Mouse (Mus musculus): ENCODE measurements at regions not wholly inside any gene's neighbourhood (a gene's known extent, or its start where the extent isn't known, plus 50 kb on each side); places are given as distances from the start of the nearest gene placed in this dataset.

GRCm38 (mm10) chr3:35365431-35365830, 388.5 kb upstream of the Atp11b start:
- DNase-seq: no peak

GRCm38 (mm10) chr3:35372276-35372675, 381.6 kb upstream of the Atp11b start:
- DNase-seq: no peak

- no peak for DNase-seq
Observed at GRCm38 (mm10) chr3:35387386-35387785, 366.5 kb upstream of the Atp11b start.

- no peak for DNase-seq
Observed at GRCm38 (mm10) chr3:35392657-35393056, 361.2 kb upstream of the Atp11b start.

GRCm38 (mm10) chr3:35400213-35400612, 353.7 kb upstream of the Atp11b start:
- no peak for DNase-seq

DNA sequence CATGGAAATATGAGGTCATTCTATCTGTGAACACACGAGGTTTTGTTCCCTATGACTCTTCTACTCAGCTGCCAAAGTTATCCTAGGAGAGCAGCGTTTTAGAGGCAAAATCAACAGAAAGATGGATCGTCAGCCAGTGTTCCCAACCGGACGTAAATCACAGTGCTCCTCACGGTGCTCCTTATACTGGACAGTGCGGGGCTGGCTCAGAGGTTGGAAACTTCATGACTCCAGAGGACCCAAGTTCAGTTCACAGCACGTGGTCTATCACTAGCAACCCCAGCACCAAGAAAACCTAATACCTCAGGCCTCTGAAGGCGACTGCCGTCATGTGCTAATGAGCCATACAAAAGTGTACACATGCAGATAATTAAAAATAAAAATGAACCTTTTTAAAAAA, 351.2 kb upstream of the Atp11b start:
- no peak for DNase-seq

- DNase-seq: no peak
Observed at GRCm38 (mm10) chr3:35403952-35404351, 350.0 kb upstream of the Atp11b start.

DNA sequence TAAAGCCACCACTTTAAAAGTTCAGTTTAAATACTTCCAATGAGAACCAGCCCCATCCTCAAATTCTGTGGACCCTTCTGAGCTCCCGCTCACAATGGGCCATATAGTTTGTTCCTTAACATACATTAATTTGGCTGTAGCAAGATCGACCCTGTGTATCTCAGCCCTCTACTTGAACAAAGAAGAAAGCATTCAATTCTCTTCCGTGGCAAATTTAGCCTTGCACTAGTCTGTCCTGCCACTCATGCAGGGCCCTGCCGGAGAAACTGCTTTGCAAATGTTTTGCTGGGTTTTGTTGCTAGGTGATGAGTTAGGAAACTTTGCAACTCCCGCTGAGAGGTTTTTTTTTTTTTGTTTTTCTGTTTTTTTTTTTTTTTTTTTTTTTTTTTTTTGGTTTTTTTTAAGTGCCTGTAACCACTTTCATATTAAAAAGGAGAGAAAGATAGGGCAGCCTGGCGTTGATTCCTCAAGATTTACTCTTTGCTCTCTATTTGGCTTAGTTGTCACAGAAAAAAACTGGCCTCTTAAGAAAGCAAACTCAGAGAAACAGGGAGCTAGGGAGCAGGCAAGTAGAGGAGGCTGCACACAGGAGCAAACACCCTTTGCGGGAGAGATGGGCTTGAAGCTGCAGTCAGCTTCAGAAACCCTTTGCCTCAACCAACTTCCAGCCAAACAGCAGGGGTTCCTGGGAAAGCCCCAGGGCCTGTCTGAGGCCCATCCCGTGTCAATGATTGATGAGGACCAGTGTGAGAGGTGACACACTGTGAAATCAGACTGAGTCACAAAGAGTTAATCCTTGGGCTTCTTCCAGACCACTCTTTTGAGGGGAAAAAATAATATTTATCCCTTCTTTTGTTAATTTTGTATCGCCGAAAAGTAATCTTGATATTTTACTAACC, 349.2 kb upstream of the Atp11b start:
- peak; percentile 4 for DNase-seq

DNA sequence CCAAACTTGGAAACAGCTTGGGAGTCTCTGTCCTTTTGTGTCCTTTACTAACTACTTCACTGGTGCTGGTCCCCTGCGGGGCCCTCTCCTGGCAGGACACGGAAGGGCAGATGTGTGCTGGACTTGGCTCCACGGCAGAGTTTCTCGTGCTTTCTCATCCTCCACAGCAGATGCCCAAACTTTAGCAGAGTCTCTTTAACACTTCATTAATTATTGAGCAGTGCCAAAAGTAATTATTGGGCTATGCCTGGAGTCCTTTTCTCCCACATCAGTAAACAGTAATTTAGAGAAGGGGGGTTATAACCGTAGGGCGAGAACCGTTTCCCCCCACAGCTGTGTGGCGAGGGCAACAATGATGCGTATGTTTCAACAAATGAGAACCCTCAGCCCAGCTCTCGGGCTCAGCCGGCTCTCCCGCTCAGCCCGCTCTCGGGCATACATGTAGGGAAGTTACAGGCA, 348.3 kb upstream of the Atp11b start:
- peak; percentile 44 for DNase-seq

GRCm38 (mm10) chr3:35437687-35438086, 316.2 kb upstream of the Atp11b start:
- no peak for DNase-seq

GRCm38 (mm10) chr3:35462858-35463257, 291.0 kb upstream of the Atp11b start:
- no peak for DNase-seq

DNA sequence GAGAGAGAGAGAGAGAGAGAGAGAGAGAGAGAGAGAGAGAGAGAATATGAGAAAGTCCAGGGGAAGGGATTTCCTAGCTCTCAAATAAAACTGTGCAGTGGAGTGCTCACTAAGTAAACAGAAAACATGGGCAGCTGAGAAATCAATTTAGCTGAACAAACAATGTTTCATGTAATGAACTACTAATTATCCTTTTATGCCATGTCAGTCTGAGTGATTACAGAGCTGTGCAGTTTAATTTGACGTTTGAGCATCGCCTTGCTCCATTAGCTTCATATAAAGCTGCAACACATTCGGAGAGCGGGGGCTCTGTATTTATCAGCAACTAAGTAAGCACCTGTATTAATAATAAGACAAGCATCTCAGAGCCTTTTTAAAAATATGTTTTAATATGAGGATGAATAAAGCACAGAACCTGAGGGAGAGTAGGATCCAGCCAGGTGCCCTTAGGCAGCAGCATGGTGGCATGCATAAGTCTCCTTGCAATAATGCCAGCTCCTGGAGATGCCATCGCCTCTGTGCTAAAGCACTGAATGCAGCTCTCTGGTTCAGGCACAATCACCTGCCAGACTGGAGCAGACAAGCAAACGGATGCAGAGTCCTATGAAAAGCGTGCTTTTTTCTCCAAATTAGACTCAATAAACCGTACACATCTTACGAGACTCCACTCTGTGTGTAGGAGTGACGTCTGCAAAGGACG, 289.5 kb upstream of the Atp11b start:
- DNase-seq: no peak

DNA sequence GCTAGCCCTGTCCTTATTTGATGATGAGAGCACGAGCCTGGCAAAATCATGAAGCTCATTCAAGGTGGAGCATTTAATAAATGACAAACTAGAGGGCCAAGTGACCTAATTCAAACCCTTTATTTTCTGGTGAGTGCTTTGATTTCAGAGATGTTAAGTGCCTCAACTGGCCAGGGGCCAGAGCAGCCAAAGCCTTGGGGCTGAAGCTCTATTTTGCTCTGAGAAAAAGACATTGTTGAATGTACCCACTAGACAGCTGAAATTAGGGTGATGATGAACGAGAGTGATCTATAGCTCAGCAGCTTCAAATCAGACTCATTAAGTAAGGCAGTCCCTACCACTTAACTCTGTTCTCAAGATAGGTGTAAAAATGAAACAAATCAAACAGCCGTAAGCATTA, 287.9 kb upstream of the Atp11b start:
- DNase-seq: no peak

- no peak for DNase-seq
Observed at GRCm38 (mm10) chr3:35473351-35473750, 280.6 kb upstream of the Atp11b start.

DNA sequence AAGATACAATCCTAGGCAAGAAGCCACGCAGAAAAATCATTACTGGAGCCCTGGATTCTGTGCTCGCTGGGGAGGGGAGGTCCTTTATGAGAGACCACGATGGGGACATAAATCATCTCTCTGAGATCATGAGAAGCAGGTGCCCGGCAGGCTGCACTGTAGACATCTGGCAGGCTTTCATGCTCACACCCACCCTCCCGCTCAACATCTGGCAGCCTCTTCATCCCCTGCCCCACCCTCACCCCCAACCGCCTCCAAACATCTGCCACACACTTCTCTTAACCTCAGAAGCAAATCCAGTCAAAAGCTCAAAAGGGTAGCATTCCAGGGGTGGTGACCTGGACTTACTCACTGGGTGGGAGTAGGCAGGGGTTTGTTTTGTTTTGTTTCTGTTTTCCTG, 279.5 kb upstream of the Atp11b start:
- DNase-seq: no peak

GRCm38 (mm10) chr3:35475326-35475725, 278.6 kb upstream of the Atp11b start:
- peak; percentile 15 for DNase-seq

DNA sequence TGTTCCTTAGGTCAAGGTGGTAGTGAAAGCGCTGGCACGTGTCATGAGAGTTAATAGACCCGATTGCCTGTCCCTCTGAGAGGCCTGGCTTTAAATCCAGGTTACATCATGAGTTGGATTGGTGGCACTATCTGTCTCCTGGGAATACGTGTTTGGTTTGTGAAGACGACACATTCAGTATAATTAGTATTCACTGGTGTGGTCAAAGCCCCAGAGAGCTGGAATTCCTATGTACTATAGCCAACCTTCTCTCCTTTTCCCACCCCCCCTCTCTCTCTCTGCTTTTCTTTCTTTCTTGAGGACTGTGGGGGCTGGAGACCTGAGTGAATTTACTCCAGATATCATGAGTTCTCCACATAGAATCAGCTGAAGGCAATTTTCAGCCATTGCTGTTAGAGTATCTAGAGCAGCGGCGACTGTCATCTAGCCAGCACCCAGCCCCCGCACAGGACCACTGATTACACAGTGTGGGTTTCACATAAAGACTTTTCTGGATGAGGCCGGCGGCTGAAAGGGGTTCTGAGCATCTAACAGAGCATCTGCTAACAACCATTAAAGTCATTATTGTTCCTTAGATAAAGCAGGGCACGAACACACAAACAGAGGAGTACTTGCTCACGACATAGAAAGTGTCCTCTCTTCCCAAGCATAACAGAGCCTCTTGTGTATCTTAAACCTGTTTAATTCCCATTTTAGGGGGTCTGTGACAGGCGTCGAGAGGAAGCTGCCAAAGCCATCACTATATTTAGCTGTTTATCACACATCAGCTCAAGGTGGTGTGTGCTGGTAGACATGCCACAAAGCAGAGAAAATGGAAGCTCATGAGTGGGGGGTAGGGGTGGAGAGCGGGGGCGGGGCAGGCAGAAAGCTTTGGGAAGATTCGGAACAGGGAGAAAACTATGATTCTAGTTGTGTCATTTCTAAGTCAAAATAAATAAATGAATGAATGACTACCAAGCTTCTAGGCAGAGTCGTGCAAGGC, 272.9 kb upstream of the Atp11b start:
- no peak for DNase-seq

DNA sequence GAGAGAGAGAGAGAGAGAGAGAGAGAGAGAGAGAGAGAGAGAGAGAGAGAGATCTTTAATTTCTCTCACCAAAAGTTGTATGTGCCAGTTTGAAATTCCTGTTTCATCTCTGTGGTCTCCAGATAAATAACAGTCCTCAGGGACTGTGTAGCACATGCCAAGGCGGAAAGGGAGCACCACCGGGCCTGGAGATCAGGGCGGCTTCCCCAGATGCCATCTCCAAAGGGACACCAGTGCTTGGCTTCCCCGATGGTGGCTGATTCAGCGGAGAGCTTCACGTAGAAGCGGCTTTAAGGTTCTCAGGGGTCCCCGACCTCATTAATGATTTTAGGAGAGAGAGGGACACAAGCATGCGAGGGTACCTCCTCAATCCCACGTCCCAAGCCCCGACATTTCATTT, 272.1 kb upstream of the Atp11b start:
- DNase-seq: no peak

GRCm38 (mm10) chr3:35482296-35482695, 271.6 kb upstream of the Atp11b start:
- DNase-seq: peak; percentile 61

DNA sequence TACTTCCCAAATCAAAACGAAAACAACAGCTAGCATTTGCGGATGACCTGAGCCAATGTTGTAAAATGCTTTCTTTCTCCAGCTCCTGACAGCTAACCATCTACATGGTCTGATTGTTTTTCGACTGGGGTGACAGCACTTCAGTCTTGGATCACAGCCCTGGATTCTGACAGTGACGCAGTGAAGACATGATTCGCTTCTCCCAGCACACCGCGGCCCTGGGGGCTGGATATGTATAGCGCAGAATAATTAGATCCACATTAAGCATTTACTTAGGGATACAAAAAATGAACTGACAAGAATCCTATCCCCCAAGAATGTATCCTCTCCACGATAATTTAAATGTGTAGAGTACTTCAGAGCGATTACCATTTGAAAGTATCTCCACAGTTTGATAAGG, 271.1 kb upstream of the Atp11b start:
- DNase-seq: no peak

GRCm38 (mm10) chr3:35496027-35496824, 257.7 kb upstream of the Atp11b start:
- no peak for DNase-seq
